In the genomic region with DNA sequence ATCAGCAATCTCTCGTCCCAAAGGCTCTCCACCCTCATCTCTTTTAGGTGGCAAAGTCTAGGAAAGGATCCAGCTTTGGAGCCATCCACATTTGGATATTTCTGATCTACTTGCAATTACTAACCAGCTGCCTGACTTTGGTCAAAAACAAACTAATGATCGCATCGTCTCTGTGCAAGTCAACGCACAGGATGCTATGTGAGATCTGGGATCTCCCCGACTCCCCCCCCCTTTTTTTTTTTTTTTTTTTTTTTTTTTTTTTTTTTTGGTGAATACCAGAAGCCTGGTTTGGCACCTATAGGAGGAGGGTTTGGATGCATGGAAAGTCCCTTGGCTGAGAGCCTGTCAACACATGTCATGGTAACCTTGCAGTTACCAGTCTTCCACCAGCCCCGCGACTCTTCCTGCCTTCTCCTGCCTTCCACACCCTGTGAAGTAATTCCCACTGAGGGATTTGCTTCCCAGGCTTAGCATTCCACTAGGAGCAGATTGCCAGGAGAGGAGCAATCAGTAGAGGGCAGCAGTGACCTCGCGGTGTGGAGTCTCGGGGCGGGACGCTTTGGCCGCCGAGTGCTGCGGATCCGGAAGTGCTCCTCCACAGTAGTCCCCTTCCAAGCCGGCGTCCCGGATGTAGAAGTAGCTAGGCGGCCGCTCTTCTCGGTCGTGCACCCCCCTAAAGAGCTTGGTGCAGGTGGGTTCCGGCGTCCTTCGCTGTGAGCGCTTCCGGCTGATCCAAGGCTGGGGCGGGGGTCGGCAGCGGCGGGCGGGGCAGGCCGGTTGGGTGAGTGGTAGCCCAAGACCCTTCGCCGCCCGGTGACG, we compare ENCODE assay signal across 7 mouse cellular contexts. TPM values are rescaled to one million over a fixed set of nuclear protein-coding genes. Genes with fewer than 3 reads are reported as not detected.
DNase-seq lines count a peak whose midpoint lies in the region; ATAC-seq lines count a peak whose summit lies in the region.

Gene Pigc, plus strand, starts transcription at position 598 of the 819 bp plus-strand sequence.

- peak; percentile 97 for DNase-seq in adrenal gland, postnatal 14 days
- DNase-seq in embryonic facial prominence, embryonic 11.5 days (ENCODE audit: low spot score) = peak; percentile 96
- DNase-seq in kidney, adult 11 months = peak; percentile 94
- peak; percentile 96 for DNase-seq in limb, embryonic 10.5 days (ENCODE audit: low spot score)
- peak; percentile 76 for DNase-seq in spleen, adult 12 weeks (ENCODE audit: low spot score)

- WGBS in embryonic facial prominence, embryonic 11.5 days = 3% methylated on average over 38 of the region's 38 CpGs
- 4% methylated on average over 38 of the region's 38 CpGs for WGBS in limb, embryonic 10.5 days
- 4% methylated on average over 37 of the region's 38 CpGs for WGBS in midbrain, embryonic 13.5 days

- peak within 1 kb of the TSS; percentile 55 for H3K4me3 ChIP-seq in embryonic facial prominence, embryonic 11.5 days (ENCODE audit: low read depth, low read length)
- H3K4me3 ChIP-seq in limb, embryonic 10.5 days = peak within 1 kb of the TSS; percentile 70
- H3K4me3 ChIP-seq in midbrain, embryonic 13.5 days (replicated peaks) = peak within 1 kb of the TSS; percentile 65

- H3K9me3 ChIP-seq in embryonic facial prominence, embryonic 11.5 days (replicated peaks; ENCODE audit: control insufficient read depth, low read length) = no peaks in the 10 kb centered on the region
- H3K9me3 ChIP-seq in limb, embryonic 10.5 days (replicated peaks) = no peaks in the 10 kb centered on the region
- no peaks in the 10 kb centered on the region for H3K9me3 ChIP-seq in midbrain, embryonic 13.5 days

- no peaks in the 10 kb centered on the region for H3K36me3 ChIP-seq in embryonic facial prominence, embryonic 11.5 days (replicated peaks; ENCODE audit: control insufficient read depth, insufficient read depth, low read depth, low read length)
- peaks cover 20% of the 10 kb centered on the region for H3K36me3 ChIP-seq in limb, embryonic 10.5 days
- peaks cover 5% of the 10 kb centered on the region; the same call in 1 of the 2 replicates for H3K36me3 ChIP-seq in midbrain, embryonic 13.5 days

- H3K9ac ChIP-seq in embryonic facial prominence, embryonic 11.5 days (replicated peaks; ENCODE audit: low read length) = peak within 1 kb of the TSS; percentile 75
- peak within 1 kb of the TSS; percentile 82 for H3K9ac ChIP-seq in midbrain, embryonic 13.5 days (replicated peaks)

- peak; percentile 97 for ATAC-seq in embryonic facial prominence, embryonic 11.5 days (replicated peaks; ENCODE audit: insufficient number of reproducible peaks, low FRiP score, low TSS enrichment, low read depth)
- peak; percentile 99 for ATAC-seq in granulocyte monocyte progenitor cell, adult 5-6 weeks (replicated peaks; ENCODE audit: poor library complexity, severe bottlenecking)
- peak; percentile 99 for ATAC-seq in midbrain, embryonic 13.5 days

- H3K27me3 ChIP-seq in embryonic facial prominence, embryonic 11.5 days (ENCODE audit: control insufficient read depth, insufficient read depth, low read length) = no peaks in the 10 kb centered on the region
- no peaks in the 10 kb centered on the region for H3K27me3 ChIP-seq in limb, embryonic 10.5 days (ENCODE audit: low read depth, poor library complexity, severe bottlenecking)
- peaks cover 12% of the 10 kb centered on the region; the same call in 1 of the 2 replicates for H3K27me3 ChIP-seq in midbrain, embryonic 13.5 days

- no peaks in the 10 kb centered on the region for H3K4me1 ChIP-seq in embryonic facial prominence, embryonic 11.5 days (ENCODE audit: control insufficient read depth, insufficient read depth, low read length)
- H3K4me1 ChIP-seq in limb, embryonic 10.5 days = peaks cover 20% of the 10 kb centered on the region
- H3K4me1 ChIP-seq in midbrain, embryonic 13.5 days (replicated peaks) = peaks cover 24% of the 10 kb centered on the region

- peak within 1 kb of the TSS; percentile 16; the same call in 1 of the 2 replicates for H3K27ac ChIP-seq in embryonic facial prominence, embryonic 11.5 days (replicated peaks; ENCODE audit: low read depth, low read length)
- peak within 1 kb of the TSS; percentile 92 for H3K27ac ChIP-seq in limb, embryonic 10.5 days
- H3K27ac ChIP-seq in midbrain, embryonic 13.5 days = peak within 1 kb of the TSS; percentile 79

- peak within 1 kb of the TSS; percentile 25 for H3K4me2 ChIP-seq in embryonic facial prominence, embryonic 11.5 days (ENCODE audit: low read depth, low read length)
- peak within 1 kb of the TSS; percentile 68 for H3K4me2 ChIP-seq in midbrain, embryonic 13.5 days (replicated peaks)

RNA-seq across cellular contexts. Expression of gene Pigc, which starts in this region (rescaled TPM):
- total RNA-seq in adrenal gland, postnatal 14 days (2021) = 18.0 and 23.1 TPM in 2 replicates
- polyA plus RNA-seq in embryonic facial prominence, embryonic 11.5 days (2014; fragmentation: Nextera tagmentation; extraction: Ambion mirVana) = 37.5 and 41.4 TPM in 2 replicates
- total RNA-seq in granulocyte monocyte progenitor cell, adult 5-6 weeks (2014; fragmentation: Nextera tagmentation) = 17.2 and 17.9 TPM in 2 replicates
- total RNA-seq in granulocyte monocyte progenitor cell, adult 5-6 weeks (2017) = 19.0 and 23.6 TPM in 2 replicates
- 31.4 and 39.9 TPM in 2 replicates for polyA plus RNA-seq in limb, embryonic 10.5 days (2016; fragmentation: Nextera tagmentation; extraction: Ambion mirVana)
- polyA plus RNA-seq in midbrain, embryonic 13.5 days (2015; fragmentation: Nextera tagmentation; extraction: Ambion mirVana) = 36.4 and 39.1 TPM in 2 replicates

Comparison
In these comparisons a context has a peak if more than half of its experiments do, and no peak if none do; other contexts are left out.
1. Peak in every context shown above with its lines: DNase-seq, ATAC-seq, H3K4me3 ChIP-seq and H3K27ac ChIP-seq.
2. H3K27ac ChIP-seq: peak in every context shown above with its lines; median percentile 92 in limb, embryonic 10.5 days; 79 in midbrain, embryonic 13.5 days; 16 in embryonic facial prominence, embryonic 11.5 days.